Mouse (Mus musculus) brain, adult 2 months (tissue): ENCODE measurements at regions not wholly inside any gene's neighbourhood (a gene's known extent, or its start where the extent isn't known, plus 50 kb on each side); places are given as distances from the start of the nearest gene placed in this dataset.
A peak's percentile ranks its signal among the peaks of the same experiment; 100 is the strongest.

Experiments used
- DNase-seq: peaks from one replicate; pipeline ENCODE4 v3.0.0; 2011; ENCODE audit warnings: low read depth, low spot score

DNA sequence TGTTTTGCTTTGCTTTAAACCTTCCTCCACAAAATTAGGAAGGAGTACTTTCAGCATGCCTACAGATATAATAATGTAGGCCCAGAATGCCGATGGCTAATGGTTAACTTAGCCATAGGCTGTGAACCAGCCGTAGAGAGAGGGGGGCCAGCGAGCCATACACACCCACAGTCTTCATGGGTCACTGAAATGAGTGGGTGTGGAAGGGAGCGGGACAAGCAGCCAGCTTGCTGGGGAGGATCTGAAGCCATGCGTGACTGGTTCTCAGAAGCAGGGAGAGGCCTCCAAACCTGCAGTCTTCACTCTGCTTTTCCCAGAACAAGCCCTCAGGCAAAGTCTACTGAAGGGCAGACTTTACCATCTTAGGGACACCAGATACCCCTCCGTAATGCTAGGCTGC lies 50.8 kb upstream of the Ptpn13 start:
- DNase-seq, result no peak

DNA sequence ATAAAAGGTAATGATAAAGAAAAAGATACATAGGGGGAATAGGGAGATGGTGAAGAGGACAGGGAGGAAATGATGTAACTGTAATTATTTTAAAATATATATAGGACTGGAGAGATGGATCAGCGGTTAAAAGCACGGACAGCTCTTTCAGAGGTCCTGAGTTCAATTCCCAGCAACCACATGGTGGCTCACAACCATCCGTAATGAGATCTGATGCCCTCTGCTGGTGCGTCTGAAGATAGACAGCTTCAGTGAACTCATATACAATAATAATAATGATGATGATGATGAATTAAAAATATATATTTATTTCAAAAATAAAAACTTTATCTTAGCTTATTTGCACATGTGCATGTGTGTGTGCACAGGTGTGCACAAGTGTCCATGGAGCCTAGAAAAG lies 51.9 kb upstream of the Ptpn13 start:
- no peak for DNase-seq

- DNase-seq, result no peak
Measured at GRCm38 (mm10) chr5:103370456-103370855, 54.5 kb upstream of the Ptpn13 start.

- no peak for DNase-seq
Measured at GRCm38 (mm10) chr5:103368993-103369392, 56.0 kb upstream of the Ptpn13 start.

- DNase-seq, result no peak
Measured at GRCm38 (mm10) chr5:103367201-103367671, 57.8 kb upstream of the Ptpn13 start.

DNA sequence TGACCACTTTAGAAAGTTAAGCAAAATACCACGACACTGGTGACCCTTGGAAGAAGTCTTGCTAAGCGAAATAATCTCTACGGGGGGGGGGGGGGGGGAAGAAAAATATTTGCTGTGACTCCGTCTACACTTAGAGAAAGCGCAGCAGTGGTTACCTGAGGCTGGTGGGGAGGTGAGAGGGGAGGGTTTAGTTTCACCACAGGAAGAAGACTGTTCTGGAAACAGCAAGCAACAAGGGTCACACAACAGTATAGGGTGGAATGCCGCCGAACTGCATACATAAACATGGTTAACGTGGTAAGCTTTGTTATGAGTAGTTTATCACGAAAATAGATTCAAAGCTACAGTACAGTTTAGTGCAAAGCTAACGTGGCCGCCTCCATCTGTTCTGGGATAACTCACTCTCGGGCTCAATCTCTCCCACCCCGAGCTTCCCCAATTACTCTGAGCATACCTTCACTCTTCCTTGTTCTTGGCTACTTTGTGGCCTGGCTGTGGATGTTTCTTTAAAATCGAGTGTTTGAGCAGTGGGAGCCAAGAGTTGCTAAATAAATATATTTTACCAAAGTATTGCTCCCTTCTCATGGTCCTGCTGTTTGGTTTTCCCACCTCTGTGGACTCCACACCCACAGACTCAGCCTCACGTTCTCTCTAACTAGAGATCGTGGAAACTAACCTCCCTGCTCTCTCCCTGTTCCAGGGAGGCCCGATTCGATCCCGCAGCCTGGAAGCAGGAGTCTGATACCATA lies 59.1 kb upstream of the Ptpn13 start:
- no peak for DNase-seq

DNA sequence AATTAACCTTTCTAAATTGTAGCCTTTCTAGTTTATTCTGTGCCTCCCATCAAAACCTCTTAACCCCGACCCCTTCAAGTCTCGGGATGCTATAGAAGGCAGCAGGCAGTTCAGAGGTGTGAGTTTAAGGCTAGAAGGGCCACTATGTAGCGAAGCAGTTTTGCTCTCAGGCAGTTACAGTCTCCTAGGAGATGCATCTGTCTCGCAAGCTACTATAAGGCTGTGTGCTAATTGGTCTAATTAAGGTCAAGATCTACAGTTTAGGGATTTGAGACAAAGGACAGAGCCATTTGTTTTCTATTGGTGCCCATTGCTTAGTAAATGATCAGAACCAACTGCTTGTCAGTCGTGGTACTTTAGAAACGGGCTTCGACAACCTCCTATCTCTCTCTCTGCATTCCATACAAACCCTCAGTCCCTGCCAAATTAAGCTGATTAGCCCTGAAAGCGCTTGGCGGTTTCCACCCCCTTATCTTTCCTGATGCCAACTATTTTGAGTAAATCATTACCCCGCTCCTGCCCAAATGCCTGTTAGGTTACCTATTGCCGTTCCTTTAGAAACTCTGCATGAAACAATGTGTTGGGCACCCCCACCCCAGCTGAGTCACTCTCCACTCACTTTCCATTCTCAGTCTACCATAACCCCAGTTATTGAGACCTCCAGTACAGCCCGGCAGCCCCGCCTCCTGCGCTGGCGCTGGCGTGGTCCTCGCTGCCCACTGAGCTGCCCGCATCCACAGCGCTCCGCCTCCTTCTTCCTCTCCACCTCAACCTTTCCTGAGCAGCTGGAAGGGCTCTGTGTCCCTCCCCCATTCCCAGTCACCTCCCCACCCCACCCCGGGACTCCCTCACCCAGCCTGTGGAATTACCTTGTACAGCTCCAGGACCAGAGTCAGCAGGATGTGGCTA lies 59.9 kb upstream of the Ptpn13 start:
- DNase-seq, result peak; percentile 8

GRCm38 (mm10) chr5:103360775-103361247 lies 64.2 kb upstream of the Ptpn13 start:
- no peak for DNase-seq

- DNase-seq, result no peak
Measured at GRCm38 (mm10) chr5:103360360-103360759, 64.6 kb upstream of the Ptpn13 start.

GRCm38 (mm10) chr5:103357558-103357957 lies 67.4 kb upstream of the Ptpn13 start:
- no peak for DNase-seq

DNA sequence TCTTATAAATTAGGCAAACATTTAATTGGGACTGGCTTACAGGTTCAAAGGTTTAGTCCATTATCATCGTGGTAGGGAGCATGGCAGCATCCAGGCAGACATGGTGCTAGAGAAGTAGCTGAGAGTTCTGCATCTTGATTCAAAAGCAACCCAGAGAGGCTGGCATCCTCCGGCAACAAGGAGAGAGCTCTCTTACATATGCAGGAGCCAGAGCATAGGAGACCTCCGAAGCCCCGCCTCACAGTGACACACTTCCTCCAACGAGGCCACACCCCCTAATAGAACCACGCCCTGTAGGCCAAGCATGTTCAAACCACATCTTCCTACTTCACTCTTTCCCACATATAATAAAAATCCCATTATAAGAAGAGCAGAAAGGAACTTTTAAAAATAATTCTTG lies 68.5 kb upstream of the Ptpn13 start:
- DNase-seq, result peak; percentile 9

DNA sequence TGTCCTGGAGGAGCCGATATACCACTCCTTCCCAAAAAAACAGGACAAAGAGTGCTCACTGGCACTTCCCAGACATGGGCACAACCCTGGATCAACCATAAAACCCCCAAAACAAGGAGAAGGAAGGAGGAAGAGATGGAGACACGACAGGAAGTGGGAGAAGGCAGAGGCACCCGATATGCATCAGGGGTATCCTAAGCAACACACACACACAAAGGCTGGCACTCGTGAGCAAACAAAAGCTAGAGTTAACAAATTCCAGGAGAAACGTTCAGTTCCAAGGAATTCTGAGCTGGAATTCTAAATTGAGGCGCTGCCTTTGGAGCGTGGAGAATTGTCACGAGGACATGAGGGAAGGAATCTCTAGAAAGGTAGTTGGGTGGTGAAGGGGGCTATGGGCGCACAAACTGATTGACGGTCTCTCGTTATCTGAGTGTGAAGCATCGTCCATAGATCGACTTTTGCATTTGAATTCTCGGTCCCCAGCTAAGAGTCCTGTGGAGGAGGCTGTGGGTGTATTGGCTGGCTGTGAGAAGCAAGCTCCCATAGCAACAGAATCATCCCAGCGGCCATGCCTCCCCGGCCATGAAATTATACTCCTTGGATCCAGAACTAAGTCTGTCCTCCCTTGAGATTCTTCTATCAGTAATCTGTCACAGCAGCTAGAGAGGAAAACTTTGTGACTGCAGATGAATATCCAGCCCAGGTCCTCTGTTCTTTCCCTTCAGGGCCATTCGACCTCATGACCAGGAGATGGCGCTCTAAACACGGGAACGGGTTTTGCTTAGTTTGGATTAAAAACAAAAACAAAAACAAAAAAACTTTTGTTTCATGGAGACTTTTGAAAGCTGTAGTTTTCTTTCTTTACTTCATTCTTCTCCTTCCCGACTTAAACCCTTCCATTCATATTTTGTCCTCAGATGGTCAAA lies 69.4 kb upstream of the Ptpn13 start:
- peak; percentile 66 for DNase-seq

GRCm38 (mm10) chr5:103343869-103344268 lies 81.1 kb upstream of the Ptpn13 start:
- DNase-seq, result peak; percentile 51

GRCm38 (mm10) chr5:103341456-103341855 lies 83.5 kb upstream of the Ptpn13 start:
- DNase-seq, result peak; percentile 64

GRCm38 (mm10) chr5:103340626-103341025 lies 84.4 kb upstream of the Ptpn13 start:
- DNase-seq, result no peak

- no peak for DNase-seq
Measured at GRCm38 (mm10) chr5:103336689-103337490, 88.1 kb upstream of the Ptpn13 start.

- peak; percentile 76 for DNase-seq
Measured at GRCm38 (mm10) chr5:103335916-103336688, 88.9 kb upstream of the Ptpn13 start.

GRCm38 (mm10) chr5:103326412-103326811 lies 98.6 kb upstream of the Ptpn13 start:
- no peak for DNase-seq

GRCm38 (mm10) chr5:103320341-103320740 lies 104.7 kb upstream of the Ptpn13 start:
- DNase-seq, result no peak
